Mouse (Mus musculus) cerebellum, postnatal 10 days (tissue): ENCODE measurements around the gene Rbx1.

ENCODE experiments used
- DNase-seq, 2 experiments: peaks; one replicate each; pipeline ENCODE4 v3.0.0; 2021; ENCODE audit warnings: mixed read lengths in 2 of 2

The Rbx1 gene

GRCm38 (mm10) chr15:81485483-81485882 lies 19.4 kb downstream of the Rbx1 start:
- DNase-seq: no peak

- no peak for DNase-seq
These were observed 37.4 kb downstream of the Rbx1 start for GRCm38 (mm10) chr15:81503466-81503865.

- DNase-seq: no peak
These were observed 37.9 kb downstream of the Rbx1 start for GRCm38 (mm10) chr15:81503995-81504394.

GRCm38 (mm10) chr15:81507201-81507600 lies 41.1 kb downstream of the Rbx1 start:
- peak; percentile 31 to 40 for DNase-seq

- DNase-seq: no peak
These were observed 44.5 kb downstream of the Rbx1 start for GRCm38 (mm10) chr15:81510621-81511020.

- peak; percentile 20 to 23 for DNase-seq
These were observed 45.6 kb downstream of the Rbx1 start for GRCm38 (mm10) chr15:81511601-81512261.

GRCm38 (mm10) chr15:81514111-81514971 lies 48.2 kb downstream of the Rbx1 start:
- DNase-seq: peak; percentile 79 to 81

GRCm38 (mm10) chr15:81515221-81515620 lies 49.1 kb downstream of the Rbx1 start:
- DNase-seq: no peak

- no peak for DNase-seq
These were observed 51.9 kb downstream of the Rbx1 start for GRCm38 (mm10) chr15:81518031-81518430.

GRCm38 (mm10) chr15:81518761-81519160 lies 52.7 kb downstream of the Rbx1 start:
- no peak for DNase-seq

- peak; percentile 77 to 81 for DNase-seq
These were observed 56.1 kb downstream of the Rbx1 start for GRCm38 (mm10) chr15:81522036-81522751.

GRCm38 (mm10) chr15:81522761-81523168 lies 56.7 kb downstream of the Rbx1 start:
- DNase-seq: no peak

- DNase-seq: peak; percentile 99
These were observed 57.2 kb downstream of the Rbx1 start for GRCm38 (mm10) chr15:81523169-81523871.

GRCm38 (mm10) chr15:81523901-81524300 lies 57.8 kb downstream of the Rbx1 start:
- peak; percentile 54 to 60 for DNase-seq
